Mouse (Mus musculus) spleen, adult 2 months (tissue): ENCODE results near the gene Olfr1043.

Source experiments
- CTCF ChIP-seq: fragments of 200-500 bp; IDR thresholded peaks from 2 replicates; pipeline ENCODE4 v1.5.1; 2011; ENCODE audit warnings: mild to moderate bottlenecking, inconsistent platforms; ENCODE audit not compliant: insufficient read depth, insufficient read length, insufficient replicate concordance; ENCODE audit errors: extremely low read depth
- POLR2A ChIP-seq: fragments of 200-500 bp; IDR thresholded peaks from 2 replicates; pipeline ENCODE4 v1.6.1; 2011; ENCODE audit warnings: low read depth, low read length, inconsistent platforms

DNA sequence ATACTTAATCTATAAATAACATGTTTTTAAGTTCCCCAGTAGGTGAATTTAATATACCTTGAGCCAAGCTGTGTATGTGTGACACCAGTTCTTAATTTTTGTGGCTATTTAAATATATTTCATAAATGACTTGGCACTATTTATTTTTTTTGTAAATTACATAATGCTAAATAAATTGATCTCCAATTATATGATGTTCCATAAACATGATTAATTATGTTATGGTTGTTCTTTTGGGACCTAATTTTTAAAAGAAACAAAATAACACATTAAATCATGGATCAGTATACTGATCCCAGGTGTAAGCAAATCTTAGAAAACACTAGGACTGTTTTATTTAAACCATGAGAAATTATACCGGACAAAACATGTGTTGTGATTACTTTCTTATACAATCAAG is 31.5 kb downstream of the Olfr1043 start, which contains the start of gene Olfr1039:
- TF ChIP-seq CTCF = no peak
- TF ChIP-seq POLR2A = no peak
